Mouse (Mus musculus) lung, postnatal 25 days (tissue): Measurements from ENCODE around the gene Olfr1076.
"Not testable (repeated sequence)": the region's sequence is repeated elsewhere in the genome, so short reads cannot be mapped to it uniquely, and the experiment has no call there.

Experiments used
- DNase-seq: peaks from one replicate; pipeline ENCODE4 v3.0.0; 2022; ENCODE audit warnings: low spot score

The Olfr1076 gene

DNA sequence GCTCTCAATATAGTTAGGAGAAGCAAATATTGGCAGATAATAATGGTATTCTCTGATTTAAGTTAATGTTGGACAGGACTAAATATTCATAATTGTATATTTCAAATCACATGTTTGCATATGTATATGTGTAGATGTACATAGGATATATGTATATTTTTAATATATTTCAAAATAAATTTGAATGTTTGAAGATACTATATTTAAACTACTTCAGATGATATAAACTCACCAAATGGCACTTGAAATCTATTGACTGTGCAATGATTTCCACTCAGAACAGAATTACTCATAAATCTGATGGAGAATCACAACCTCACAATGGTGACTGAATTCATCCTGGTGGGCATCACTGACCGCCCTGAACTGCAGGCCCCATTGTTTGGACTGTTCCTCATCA, at the start of gene Olfr1076:
Gene Olfr1076 (plus strand): TSS at position 301 of the 400 bp plus-strand sequence.
- DNase-seq = no peak

DNA sequence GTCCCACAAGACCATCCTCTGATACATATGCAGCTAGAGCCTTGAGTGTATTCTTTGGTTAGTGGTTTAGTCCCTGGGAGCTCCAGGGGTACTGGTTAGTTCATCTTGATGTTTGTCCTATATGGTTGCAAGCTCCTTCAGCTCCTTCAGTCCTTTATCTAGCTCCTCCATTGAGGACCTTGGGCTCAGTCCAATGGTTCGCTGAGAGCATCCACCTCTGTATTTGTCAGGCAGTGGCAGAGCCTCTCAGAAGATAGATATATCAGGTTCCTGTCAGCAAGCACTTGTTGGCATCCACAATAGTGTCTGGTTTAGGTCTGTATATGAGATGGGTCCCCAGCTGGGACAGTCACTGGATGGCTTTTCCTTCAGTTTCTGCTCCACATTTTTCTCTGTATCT, 47.8 kb upstream of the Olfr1076 start:
- no peak for DNase-seq

DNA sequence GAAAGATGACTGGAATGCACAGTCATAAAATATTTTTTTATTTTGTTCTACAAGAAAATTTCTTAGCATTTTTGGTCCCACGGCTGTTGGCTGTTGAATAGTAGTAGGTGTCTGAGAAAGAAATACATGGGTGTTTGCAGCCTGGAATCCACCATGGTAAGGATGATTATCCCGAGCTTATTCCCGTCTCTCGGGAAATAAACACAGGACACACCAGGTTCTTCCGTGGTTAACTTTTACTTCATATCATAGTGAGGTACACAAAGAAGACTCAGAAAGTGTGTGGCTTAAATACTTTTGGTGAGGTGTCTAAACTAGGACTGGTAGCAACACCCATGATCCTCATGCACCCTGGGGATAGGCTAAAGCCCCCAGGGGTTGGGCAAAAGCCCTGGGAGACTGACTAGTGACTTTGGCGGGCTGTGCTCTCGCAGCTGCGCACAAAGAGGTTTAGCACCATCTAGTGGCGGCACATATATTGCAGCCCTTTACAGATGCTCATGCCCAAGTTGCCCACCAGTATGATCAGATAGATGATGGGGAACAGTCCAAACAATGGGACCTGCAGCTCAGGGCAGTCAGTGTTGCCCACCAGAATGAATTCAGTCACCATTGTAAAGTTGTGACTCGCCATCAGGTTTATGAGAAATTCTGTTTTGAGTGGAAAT, 43.7 kb upstream of the Olfr1076 start:
- peak; percentile 3 for DNase-seq

DNA sequence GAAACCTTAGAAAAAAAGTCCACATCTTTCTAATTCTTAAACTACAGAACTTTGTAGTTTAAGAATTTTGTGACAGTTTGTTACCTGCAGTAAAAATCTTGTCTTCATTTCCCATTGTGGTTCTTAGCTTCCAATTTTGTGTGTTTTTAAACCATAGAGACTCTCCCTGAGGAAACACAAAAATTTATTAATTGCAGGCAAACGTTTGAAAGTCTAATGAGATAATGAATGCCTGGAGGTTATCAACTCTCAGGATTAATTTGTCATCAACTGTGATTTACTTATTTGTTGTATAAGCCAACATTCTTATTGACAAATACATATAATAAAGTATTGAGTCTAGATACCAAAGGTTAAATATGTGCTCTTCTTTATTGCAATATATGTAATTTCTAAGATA, 21.0 kb upstream of the Olfr1076 start, which contains the start of gene Olfr228:
Gene Olfr228 (minus strand): TSS at position 101 of the 400 bp plus-strand sequence.
- DNase-seq = no peak

DNA sequence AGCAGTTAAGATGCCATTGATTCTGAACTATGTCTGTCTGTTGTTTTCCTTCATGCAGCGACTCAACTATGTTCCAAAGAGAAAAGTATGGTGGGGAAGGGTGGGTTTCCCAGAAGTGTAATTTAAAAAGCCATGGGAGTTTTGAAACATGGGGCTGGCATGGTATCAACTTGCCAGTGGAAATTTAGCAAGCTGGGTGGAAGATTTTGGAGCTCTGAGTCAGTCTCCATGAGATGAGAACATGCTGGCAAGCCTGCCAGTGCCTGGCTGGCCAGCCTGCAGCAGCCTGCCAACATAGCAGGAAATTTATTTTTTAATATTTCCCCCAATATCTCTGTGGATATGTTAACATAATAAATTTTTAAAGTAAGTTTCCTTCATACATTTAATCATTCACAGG, 22.7 kb downstream of the Olfr1076 start:
- DNase-seq = no peak

DNA sequence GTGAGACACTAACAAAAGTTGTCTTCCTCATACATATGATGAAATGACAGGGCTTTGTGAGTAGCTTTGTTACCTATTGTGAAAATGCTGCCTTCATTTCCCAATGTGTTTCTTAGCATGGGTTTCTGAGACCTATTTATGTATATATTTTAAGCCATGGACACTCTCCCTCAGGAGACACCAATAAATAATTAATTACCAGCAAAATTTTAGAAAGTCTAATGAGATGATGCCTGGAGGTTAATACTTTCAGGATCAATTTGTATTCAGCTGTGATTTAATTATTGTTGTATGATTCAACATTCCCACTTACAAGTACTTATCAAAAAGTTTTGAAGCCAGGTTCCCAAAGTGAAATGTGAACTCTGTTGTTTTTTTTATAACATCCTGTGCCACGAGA, 34.1 kb downstream of the Olfr1076 start, which contains the start of gene Olfr1079:
Gene Olfr1079 (minus strand): TSS at position 101 of the 400 bp plus-strand sequence.
- no peak for DNase-seq

DNA sequence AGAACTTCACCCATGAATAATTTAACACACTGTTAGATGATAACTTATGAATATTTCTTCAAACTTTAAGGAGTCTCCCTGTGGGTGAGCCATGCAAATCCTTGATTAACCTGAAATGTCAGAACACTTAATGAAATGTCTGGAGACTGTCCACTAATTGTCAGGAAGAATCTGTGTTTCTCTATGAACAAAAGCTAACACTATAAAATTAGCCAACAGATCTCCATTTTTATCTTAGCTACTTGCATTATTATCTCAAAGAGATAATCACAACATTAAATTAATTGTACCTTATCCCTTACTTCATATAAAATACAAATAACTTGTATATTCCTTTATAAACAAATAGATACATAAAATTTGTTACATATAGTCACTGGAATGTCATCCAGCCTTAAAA, 49.9 kb downstream of the Olfr1076 start, which contains the start of gene Olfr1080:
Gene Olfr1080 (minus strand): TSS at position 101 of the 400 bp plus-strand sequence.
- not testable (repeated sequence) for DNase-seq
